24 mouse cellular contexts compared by ENCODE assay signal in the genomic region with DNA sequence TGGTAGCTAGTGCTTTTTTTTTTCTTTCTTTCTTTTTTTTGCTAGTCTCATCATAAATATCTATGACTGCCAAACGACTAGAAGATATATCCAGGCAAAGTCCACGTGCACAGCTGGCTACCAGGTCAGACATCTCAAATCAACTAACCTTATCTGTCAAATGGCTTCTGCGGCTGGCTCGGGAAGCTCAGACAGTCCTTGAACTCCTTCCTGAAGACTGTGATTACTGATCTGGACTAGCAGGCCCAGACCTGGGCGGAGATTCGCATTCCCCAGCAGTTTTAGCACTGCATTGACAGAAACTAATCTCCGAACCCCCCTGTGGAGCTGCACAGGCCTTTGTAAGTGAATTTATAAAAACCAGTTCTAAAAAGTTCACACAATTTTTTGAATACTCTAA. TPM values are rescaled to one million over a fixed set of nuclear protein-coding genes. Genes with fewer than 3 reads are reported as not detected.
DNase-seq lines count a peak whose midpoint lies in the region; ATAC-seq and TF ChIP-seq lines count a peak whose summit lies in the region.
"Had no signal": no experiment of that assay in that cellular context is flagged by ENCODE, and none has a peak within 500 bp of the region (broad histone marks: within the 10 kb centered on the region; RNA-seq: fewer than 3 reads in every experiment).

No protein-coding gene starts in this region.

- peaks cover 10% of the 10 kb centered on the region for H3K4me1 ChIP-seq in liver, adult 2 months (ENCODE audit: control insufficient read depth, insufficient read depth, low read length)
- H3K4me1 ChIP-seq in liver, embryonic 11.5 days (replicated peaks; ENCODE audit: control insufficient read depth, insufficient read depth, low read length), result no peaks in the 10 kb centered on the region
- H3K4me1 ChIP-seq: embryonic facial prominence, embryonic 15.5 days; heart, embryonic 15.5 days had no signal

- no peak overlapping the region for H3K9ac ChIP-seq in liver, adult 2 months (ENCODE audit: low read depth, low read length)
- no peak overlapping the region for H3K9ac ChIP-seq in liver, embryonic 11.5 days (ENCODE audit: low read depth, low read length)
- H3K9ac ChIP-seq: embryonic facial prominence, embryonic 15.5 days; heart, embryonic 15.5 days; hindbrain, embryonic 14.5 days had no signal

- H3K36me3 ChIP-seq in liver, adult 2 months (ENCODE audit: control insufficient read depth, insufficient read depth, low read length), result no peaks in the 10 kb centered on the region
- no peaks in the 10 kb centered on the region for H3K36me3 ChIP-seq in liver, embryonic 11.5 days (ENCODE audit: control insufficient read depth, insufficient read depth, low read length)
- H3K36me3 ChIP-seq: embryonic facial prominence, embryonic 15.5 days; forebrain, embryonic 10.5 days; heart, embryonic 15.5 days; hindbrain, embryonic 10.5 days had no signal

- TF ChIP-seq CTCF in liver, adult 2 months (IDR thresholded peaks at IDR 0.05; ENCODE audit: low read depth, low read length), result no peak

- H3K9me3 ChIP-seq in liver, embryonic 11.5 days (ENCODE audit: control insufficient read depth, low read length), result no peaks in the 10 kb centered on the region
- H3K9me3 ChIP-seq: embryonic facial prominence, embryonic 15.5 days; forebrain, embryonic 10.5 days; heart, embryonic 15.5 days; hindbrain, embryonic 10.5 days had no signal

- peak; percentile 45 for DNase-seq in adrenal gland, adult 2 months
- no peak for DNase-seq in adrenal gland, adult 18-20 months (ENCODE audit: low spot score in 2 of 2)
- peak; percentile 28 for DNase-seq in liver, adult 2 months (ENCODE audit: extremely low read depth, low read depth, low spot score)
- DNase-seq in liver, embryonic 11.5 days (ENCODE audit: low spot score), result no peak
- peak; percentile 37 for DNase-seq in ZHBTc4 (ENCODE audit: low read depth, low spot score)
- no peak for DNase-seq in retina, embryonic 14.5 days (ENCODE audit: low spot score)
- DNase-seq: cerebellum, adult 11 months; cerebellum, adult 8-10 months; cerebellum, postnatal 14 days; embryo, embryonic 11 days; gastrocnemius, adult 2 months; gastrocnemius, postnatal 36 days; heart, adult 2 months; heart, postnatal 14 days; kidney, adult 18-20 months had no signal

- no peak overlapping the region for H3K4me2 ChIP-seq in liver, embryonic 11.5 days
- H3K4me2 ChIP-seq: embryonic facial prominence, embryonic 15.5 days; heart, embryonic 11.5 days; heart, embryonic 15.5 days; hindbrain, embryonic 14.5 days had no signal

- H3K4me3 ChIP-seq in liver, adult 2 months (ENCODE audit: insufficient read depth, low read depth, low read length), result no peak overlapping the region
- H3K4me3 ChIP-seq in liver, embryonic 11.5 days (ENCODE audit: low read depth, low read length), result no peak overlapping the region
- H3K4me3 ChIP-seq: embryonic facial prominence, embryonic 15.5 days; erythroblast, embryonic 14.5 days; forebrain, embryonic 10.5 days; gastrocnemius, adult 2 months; heart, adult 2 months; heart, embryonic 15.5 days; hindbrain, embryonic 10.5 days had no signal

- TF ChIP-seq POLR2A in liver, adult 2 months (IDR thresholded peaks at IDR 0.05; ENCODE audit: extremely low read depth, insufficient read depth, low read length), result no peak

- H3K27me3 ChIP-seq in liver, adult 2 months (ENCODE audit: control insufficient read depth, insufficient read depth, low read length), result no peaks in the 10 kb centered on the region
- no peaks in the 10 kb centered on the region for H3K27me3 ChIP-seq in liver, embryonic 11.5 days (replicated peaks; ENCODE audit: control insufficient read depth, insufficient read depth, low read length)
- H3K27me3 ChIP-seq: embryonic facial prominence, embryonic 15.5 days; heart, embryonic 15.5 days had no signal

- ATAC-seq in liver, embryonic 11.5 days (replicated peaks; ENCODE audit: low FRiP score), result no peak
- ATAC-seq in granulocyte monocyte progenitor cell, adult 5-6 weeks (replicated peaks; ENCODE audit: poor library complexity, severe bottlenecking), result no peak
- ATAC-seq: forebrain, embryonic 14.5 days had no signal

- WGBS in liver, adult 2 months, result 87% methylated on average over 7 of the region's 7 CpGs
- WGBS in liver, embryonic 11.5 days, result 61% methylated on average over 7 of the region's 7 CpGs

- no peak overlapping the region for H3K27ac ChIP-seq in liver, adult 2 months (replicated peaks; ENCODE audit: insufficient read depth, low read depth, low read length)
- no peak overlapping the region for H3K27ac ChIP-seq in liver, embryonic 11.5 days (ENCODE audit: low read depth, low read length)
- H3K27ac ChIP-seq: embryonic facial prominence, embryonic 15.5 days; forebrain, embryonic 10.5 days; gastrocnemius, adult 2 months; heart, adult 2 months; heart, embryonic 15.5 days; hindbrain, embryonic 10.5 days; hindbrain, embryonic 14.5 days had no signal

- no peaks in the 10 kb centered on the region for H3K79me2 ChIP-seq in liver, adult 2 months (ENCODE audit: control insufficient read depth, insufficient read depth, low read length)

RNA-seq across cellular contexts. Expression of a gene that starts 18.4 kb away (rescaled TPM):
- 10 to 100 TPM; 61.4 to 91.7 TPM for total RNA-seq in adrenal gland, adult 2 months (2021)
- 26.4 and 50.5 TPM in 2 replicates for polyA plus RNA-seq in adrenal gland, adult 2 months (2012; rRNA removed)
- 10 to 100 TPM; 66.3 to 85.9 TPM for total RNA-seq in adrenal gland, adult 18-20 months (2021)
- total RNA-seq in liver, adult 2 months (2014; rRNA removed), result 33.0 and 35.0 TPM in 2 replicates
- 16.4 and 17.4 TPM in 2 replicates for polyA plus RNA-seq in liver, adult 2 months (2012; rRNA removed)
- 8.3 and 8.9 TPM in 2 replicates for polyA plus RNA-seq in liver, embryonic 11.5 days (2014; fragmentation: Nextera tagmentation; extraction: Ambion mirVana)
- 1.7 and 2.1 TPM in 2 replicates for total RNA-seq in granulocyte monocyte progenitor cell, adult 5-6 weeks (2014; fragmentation: Nextera tagmentation)
- 3.5 and 5.9 TPM in 2 replicates for total RNA-seq in granulocyte monocyte progenitor cell, adult 5-6 weeks (2017)

Comparison
In these comparisons a context has a peak if more than half of its experiments do, and no peak if none do; other contexts are left out.
1. DNase-seq: peak in adrenal gland, adult 2 months (single experiment), liver, adult 2 months (single experiment) and ZHBTc4 (single experiment); none in adrenal gland, adult 18-20 months (0 of 2), liver, embryonic 11.5 days (single experiment) and retina, embryonic 14.5 days (single experiment).